Mouse (Mus musculus) MEL (cell line): ENCODE data around the gene Oaz2. TPM values are rescaled to one million over a fixed set of nuclear protein-coding genes. Genes with fewer than 3 reads are reported as not detected.

Source experiments
- DNase-seq: peaks from one replicate; pipeline ENCODE4 v3.0.0; 2011; ENCODE audit warnings: low read depth, low spot score
- H3K27ac ChIP-seq: 2 replicates; pipeline ENCODE4 v1.5.1; 2012; ENCODE audit warnings: low read depth, mild to moderate bottlenecking, control low read depth, low read length, moderate library complexity; ENCODE audit not compliant: control insufficient read depth
- H3K27me3 ChIP-seq, 2 experiments: fragments of 150-350 bp in 1 of 2; sonication (generic) in 1 of 2; 2 replicates each; pipeline ENCODE4 v1.6.1; 2012; ENCODE audit warnings: low read length in 2 of 2, mild to moderate bottlenecking in 2 of 2, improper control_type of control experiment in 1 of 2, moderate library complexity in 1 of 2; ENCODE audit not compliant: insufficient read depth in 2 of 2, control insufficient read depth in 1 of 2
- H3K36me3 ChIP-seq, 2 experiments: 2 replicates each; pipeline ENCODE4 v1.6.1; 2012 to 2014; ENCODE audit warnings: low read length in 2 of 2, improper control_type of control experiment in 1 of 2, inconsistent platforms in 1 of 2, mild to moderate bottlenecking in 1 of 2; ENCODE audit not compliant: insufficient read depth in 2 of 2, control insufficient read depth in 1 of 2
- H3K4me1 ChIP-seq, 2 experiments: fragments of 150-350 bp in 1 of 2; sonication (generic) in 1 of 2; 2 replicates each; pipeline ENCODE4 v1.6.1; 2012; ENCODE audit warnings: low read length in 2 of 2, improper control_type of control experiment in 1 of 2, mild to moderate bottlenecking in 1 of 2; ENCODE audit not compliant: insufficient read depth in 2 of 2, control insufficient read depth in 1 of 2
- H3K4me3 ChIP-seq, 2 experiments: fragments of 150-350 bp in 1 of 2; sonication (generic) in 1 of 2; 2 replicates each; pipeline ENCODE4 v1.5.1; 2012; ENCODE audit warnings: low read depth in 2 of 2, low read length in 2 of 2, mild to moderate bottlenecking in 2 of 2, moderate library complexity in 2 of 2, control low read depth in 1 of 2, improper control_type of control experiment in 1 of 2; ENCODE audit not compliant: control insufficient read depth in 1 of 2, insufficient read depth in 1 of 2
- H3K79me2 ChIP-seq: 2 replicates; pipeline ENCODE4 v1.6.1; 2012; ENCODE audit warnings: mild to moderate bottlenecking, low read length, moderate library complexity; ENCODE audit not compliant: control insufficient read depth, poor library complexity, insufficient read depth
- H3K9ac ChIP-seq: 2 replicates; pipeline ENCODE4 v1.6.1; 2012; ENCODE audit warnings: low read depth, mild to moderate bottlenecking, control low read depth, low read length, moderate library complexity; ENCODE audit not compliant: control insufficient read depth, poor library complexity, severe bottlenecking
- H3K9me3 ChIP-seq: fragments of 150-350 bp; sonication (generic); replicated peaks from 2 replicates; pipeline ENCODE4 v1.6.1; 2012; ENCODE audit warnings: mild to moderate bottlenecking, low read length, improper control_type of control experiment, moderate library complexity; ENCODE audit not compliant: insufficient read depth
- CHD1 ChIP-seq: IDR thresholded peaks from 2 replicates; pipeline ENCODE4 v1.6.1; 2012; ENCODE audit warnings: low read depth, mild to moderate bottlenecking, inconsistent platforms, low read length, improper control_type of control experiment
- CHD2 ChIP-seq: IDR thresholded peaks from 2 replicates; pipeline ENCODE4 v1.6.1; 2011; ENCODE audit warnings: low read length, improper control_type of control experiment
- EP300 ChIP-seq, 2 experiments: IDR thresholded peaks; 2 replicates each; pipeline ENCODE4 v1.6.1; 2011; ENCODE audit warnings: improper control_type of control experiment in 2 of 2, low read length in 2 of 2, low read depth in 1 of 2, mild to moderate bottlenecking in 1 of 2
- GABPA ChIP-seq: IDR thresholded peaks from 2 replicates; pipeline ENCODE4 v1.6.1; 2012; ENCODE audit warnings: low read depth, mild to moderate bottlenecking, inconsistent platforms, low read length, improper control_type of control experiment, moderate library complexity
- GATA1 ChIP-seq: IDR thresholded peaks from 2 replicates; pipeline ENCODE4 v1.6.1; 2011; ENCODE audit warnings: low read depth, low read length, improper control_type of control experiment
- HCFC1 ChIP-seq: IDR thresholded peaks from 2 replicates; pipeline ENCODE4 v1.6.1; 2012; ENCODE audit warnings: low read depth, mild to moderate bottlenecking, inconsistent platforms, low read length, improper control_type of control experiment, moderate library complexity
- JUND ChIP-seq: IDR thresholded peaks from 2 replicates; pipeline ENCODE4 v1.6.1; 2011; ENCODE audit warnings: low read depth, mild to moderate bottlenecking, improper control_type of control experiment, low read length
- KAT2A ChIP-seq: conservative IDR thresholded peaks from 2 replicates; pipeline ENCODE4 v1.6.1; 2012; ENCODE audit warnings: low read depth, low read length, improper control_type of control experiment, inconsistent platforms
- MAX ChIP-seq: IDR thresholded peaks from 2 replicates; pipeline ENCODE4 v1.6.1; 2011; ENCODE audit warnings: low read length, improper control_type of control experiment
- MAZ ChIP-seq: IDR thresholded peaks from 2 replicates; pipeline ENCODE4 v1.6.1; 2012; ENCODE audit warnings: low read depth, mild to moderate bottlenecking, inconsistent platforms, low read length, improper control_type of control experiment
- MEF2A ChIP-seq: IDR thresholded peaks from 2 replicates; pipeline ENCODE4 v1.6.1; 2014; ENCODE audit warnings: low read depth, mild to moderate bottlenecking, inconsistent platforms, low read length, improper control_type of control experiment; ENCODE audit not compliant: poor library complexity, insufficient replicate concordance, severe bottlenecking; ENCODE audit errors: extremely low read depth
- MYC ChIP-seq: IDR thresholded peaks from 2 replicates; pipeline ENCODE4 v1.6.1; 2011; ENCODE audit warnings: low read depth, mild to moderate bottlenecking, low read length, improper control_type of control experiment, moderate library complexity
- NRF1 ChIP-seq: IDR thresholded peaks from 2 replicates; pipeline ENCODE4 v1.6.1; 2014; ENCODE audit warnings: low read depth, mild to moderate bottlenecking, inconsistent platforms, low read length, improper control_type of control experiment, moderate library complexity; ENCODE audit not compliant: poor library complexity, insufficient read depth, severe bottlenecking
- POLR2A ChIP-seq, 2 experiments: IDR thresholded peaks; 2 replicates each; pipeline ENCODE4 v1.6.1; 2011 to 2012; ENCODE audit warnings: low read length in 2 of 2, mild to moderate bottlenecking in 2 of 2, control low read depth in 1 of 2, improper control_type of control experiment in 1 of 2, low read depth in 1 of 2, moderate library complexity in 1 of 2; ENCODE audit not compliant: control insufficient read depth in 1 of 2, insufficient read depth in 1 of 2, poor library complexity in 1 of 2
- POLR2AphosphoS2 ChIP-seq: IDR thresholded peaks from 2 replicates; pipeline ENCODE4 v1.6.1; 2011; ENCODE audit warnings: low read length, improper control_type of control experiment
- POLR2AphosphoS5 ChIP-seq: IDR thresholded peaks from 2 replicates; pipeline ENCODE4 v1.6.1; 2012; ENCODE audit warnings: low read depth, borderline replicate concordance, mild to moderate bottlenecking, inconsistent platforms, low read length, moderate library complexity, mixed read lengths
- RAD21 ChIP-seq: IDR thresholded peaks from 2 replicates; pipeline ENCODE4 v1.6.1; 2011; ENCODE audit warnings: mild to moderate bottlenecking, low read depth, low read length, improper control_type of control experiment
- RCOR1 ChIP-seq: IDR thresholded peaks from 2 replicates; pipeline ENCODE4 v1.6.1; 2012; ENCODE audit warnings: low read depth, mild to moderate bottlenecking, inconsistent platforms, low read length, improper control_type of control experiment
- TAL1 ChIP-seq: IDR thresholded peaks from 2 replicates; pipeline ENCODE4 v1.6.1; 2012; ENCODE audit warnings: mild to moderate bottlenecking, inconsistent platforms, low read length, moderate library complexity, mixed read lengths
- TCF12 ChIP-seq: IDR thresholded peaks from 2 replicates; pipeline ENCODE4 v1.6.1; 2014; ENCODE audit warnings: low read depth, mild to moderate bottlenecking, inconsistent platforms, low read length, improper control_type of control experiment, moderate library complexity
- UBTF ChIP-seq: IDR thresholded peaks from 2 replicates; pipeline ENCODE4 v1.6.1; 2012; ENCODE audit warnings: low read depth, mild to moderate bottlenecking, inconsistent platforms, low read length, improper control_type of control experiment, moderate library complexity, borderline replicate concordance; ENCODE audit not compliant: insufficient read depth
- USF1 ChIP-seq: IDR thresholded peaks from 2 replicates; pipeline ENCODE4 v1.6.1; 2014; ENCODE audit warnings: low read depth, mild to moderate bottlenecking, inconsistent platforms, low read length, improper control_type of control experiment, moderate library complexity
- ZC3H11A ChIP-seq: IDR thresholded peaks from 2 replicates; pipeline ENCODE4 v1.6.1; 2012; ENCODE audit warnings: low read depth, mild to moderate bottlenecking, inconsistent platforms, low read length, improper control_type of control experiment
- ZKSCAN1 ChIP-seq: IDR thresholded peaks from 2 replicates; pipeline ENCODE4 v1.6.1; 2012; ENCODE audit warnings: low read depth, mild to moderate bottlenecking, inconsistent platforms, low read length, improper control_type of control experiment, moderate library complexity
- ZNF384 ChIP-seq: IDR thresholded peaks from 2 replicates; pipeline ENCODE4 v1.6.1; 2012; ENCODE audit warnings: low read depth, mild to moderate bottlenecking, inconsistent platforms, low read length, improper control_type of control experiment
- polyA plus RNA-seq, 2 experiments: library from polyadenylated mRNA; stranded (reverse) in 1 of 2; unstranded in 1 of 2; fragments of >175 nt in 1 of 2; fragments of >200 nt in 1 of 2; gene quantifications; 2 replicates each; pipeline versions ENCODE4 v1.2.1 to v1.2.4; 2012; ENCODE audit warnings: low replicate concordance in 2 of 2, low read depth in 1 of 2; ENCODE audit not compliant: insufficient read length in 2 of 2, insufficient read depth in 1 of 2, missing spikeins in 1 of 2
- total RNA-seq: library from RNA; depleted of rRNA; stranded (reverse); fragments of 300-350 nt; gene quantifications from 2 replicates; pipeline ENCODE4 v1.2.3, GENCODE M21; 2012

Gene Oaz2
- total and polyA plus RNA-seq, 3 experiments, result 16.4 to 34.6 TPM; not detected in 1

DNA sequence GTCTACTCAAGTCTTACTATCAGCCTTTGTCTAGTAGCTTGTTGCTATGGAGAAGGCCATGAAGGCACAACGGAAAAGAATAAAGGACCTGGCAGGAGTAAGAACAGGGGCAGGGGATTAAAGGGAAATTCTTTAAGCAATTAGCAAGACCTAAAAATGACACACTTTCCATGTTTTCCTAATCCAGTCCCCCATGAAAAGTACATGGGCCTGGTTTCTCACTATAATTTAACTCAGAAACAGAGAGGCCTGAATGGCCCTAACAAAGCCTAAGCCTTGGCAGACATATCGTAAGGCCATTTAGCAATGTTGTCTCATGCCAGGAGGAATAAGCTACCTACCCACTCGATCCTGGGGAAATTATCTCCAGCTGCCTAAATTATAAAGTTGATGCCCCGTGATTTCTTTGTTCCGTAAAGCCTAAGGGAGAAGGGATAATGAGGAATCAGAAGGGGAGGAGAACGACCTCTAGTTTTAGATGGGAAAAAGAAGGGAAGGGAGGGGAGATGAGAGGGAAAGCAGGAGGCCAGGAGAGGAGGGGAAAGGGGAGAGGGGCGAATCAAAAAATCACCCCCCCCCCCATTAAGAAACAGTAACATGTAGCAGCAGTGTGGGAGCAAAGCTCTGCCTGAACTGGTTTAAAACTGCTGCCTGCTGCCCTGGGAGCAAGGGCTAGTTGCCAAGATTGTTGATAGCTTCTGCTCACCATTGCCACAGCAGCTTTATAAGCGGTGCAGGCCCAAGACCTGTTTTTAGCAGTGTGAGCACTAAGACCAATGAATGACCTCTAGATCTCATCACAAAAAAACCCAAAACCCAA is 56.9 kb downstream of the Oaz2 start:
- peaks cover 0 to 3% of the 10 kb centered on the region in 2 experiments; a peak in 2 of 4 replicates for H3K36me3 ChIP-seq

DNA sequence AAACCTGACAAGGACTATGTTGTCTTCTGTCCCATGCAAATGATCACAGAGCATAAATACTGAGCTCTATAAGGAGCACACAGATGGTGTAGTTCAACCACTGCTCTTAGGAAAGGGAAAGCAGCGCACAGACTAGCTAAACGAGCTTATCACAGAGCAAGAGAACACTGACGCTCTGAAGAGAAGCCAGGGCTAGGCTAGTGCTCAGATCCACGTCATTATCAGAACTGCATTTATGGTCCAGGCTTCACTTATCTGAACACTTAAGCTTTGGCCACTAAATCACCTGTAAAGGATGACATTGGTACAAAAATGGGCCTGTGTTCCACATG is 57.5 kb downstream of the Oaz2 start:
- H3K4me1 ChIP-seq, result no peaks in the 10 kb centered on the region
- H3K79me2 ChIP-seq, result no peaks in the 10 kb centered on the region
- no peak for DNase-seq
- H3K27ac ChIP-seq, result no peak overlapping the region
- H3K4me3 ChIP-seq, result no peak overlapping the region
- H3K36me3 ChIP-seq, result peaks cover 0 to 3% of the 10 kb centered on the region in 2 experiments; a peak in 2 of 4 replicates
- TF ChIP-seq GATA1, result no peak
- no peak for TF ChIP-seq EP300 (IDR thresholded peaks at IDR 0.05; ENCODE audit: low read depth in 1 of 2, low read length in 2 of 2)
- no peak for TF ChIP-seq POLR2A (IDR thresholded peaks at IDR 0.05; ENCODE audit: control insufficient read depth in 1 of 2, insufficient read depth in 1 of 2, low read depth in 1 of 2, low read length in 2 of 2, poor library complexity in 1 of 2)
- no peak for TF ChIP-seq UBTF
- TF ChIP-seq POLR2AphosphoS5, result no peak
- TF ChIP-seq MAZ, result no peak
- TF ChIP-seq CHD2, result no peak
- no peak overlapping the region for H3K9ac ChIP-seq
- no peaks in the 10 kb centered on the region for H3K27me3 ChIP-seq
- H3K9me3 ChIP-seq, result no peaks in the 10 kb centered on the region

More for the DNA sequence above, 56.9 kb downstream of the Oaz2 start:
- Histone ChIP-seq H3K4me3 (no peak overlapping the region), H3K4me1 (no peaks in the 10 kb centered on the region; a peak in 1 of 4 replicates), H3K27me3 (no peaks in the 10 kb centered on the region), H3K9me3 (no peaks in the 10 kb centered on the region), H3K79me2 (no peaks in the 10 kb centered on the region), H3K9ac (no peak overlapping the region), H3K27ac (no peak overlapping the region)
- TF ChIP-seq RCOR1, result no peak
- TF ChIP-seq CHD2, result no peak
- TF ChIP-seq JUND, result no peak
- no peak for TF ChIP-seq KAT2A
- TF ChIP-seq ZNF384, result no peak
- no peak for TF ChIP-seq TCF12
- no peak for TF ChIP-seq POLR2AphosphoS2
- TF ChIP-seq HCFC1, result no peak
- no peak for TF ChIP-seq EP300 (IDR thresholded peaks at IDR 0.05; ENCODE audit: low read depth in 1 of 2, low read length in 2 of 2)
- no peak for TF ChIP-seq NRF1
- no peak for TF ChIP-seq MAX
- TF ChIP-seq CHD1, result no peak
- no peak for TF ChIP-seq GABPA
- TF ChIP-seq MEF2A, result no peak
- no peak for TF ChIP-seq ZC3H11A
- no peak for TF ChIP-seq TAL1
- TF ChIP-seq RAD21, result no peak
- no peak for TF ChIP-seq ZKSCAN1
- TF ChIP-seq MYC, result no peak
- no peak for TF ChIP-seq USF1
- peak; percentile 18 for DNase-seq
